Mouse (Mus musculus) thymus, postnatal 36 days (tissue): ENCODE measurements around the gene Cenpm.
A peak's percentile ranks its signal among the peaks of the same experiment; 100 is the strongest.

Experiments used
- DNase-seq, 2 experiments: peaks; one replicate each; pipeline ENCODE4 v3.0.0; 2022; ENCODE audit warnings: mixed read lengths in 2 of 2

The Cenpm gene

DNA sequence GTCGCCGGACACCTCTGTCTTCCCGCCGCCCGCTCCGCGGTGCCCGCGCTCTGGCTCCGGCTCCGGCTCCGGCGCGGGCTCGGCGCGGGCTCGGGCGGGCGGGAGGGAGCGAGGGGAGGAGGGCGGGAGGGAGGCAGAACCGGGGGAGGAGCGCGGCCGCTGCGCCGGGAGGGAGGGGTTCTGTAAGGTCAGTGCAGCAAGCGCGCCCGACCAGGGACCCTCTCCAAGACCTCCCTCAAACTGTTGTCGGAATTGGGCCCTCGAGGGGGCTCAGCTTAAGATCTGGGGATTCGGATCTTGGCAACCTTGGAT, 31.8 kb downstream of the Cenpm start, which contains the start of gene Shisa8:
TSS of gene Shisa8 (minus strand) at position 64 of the 312 bp plus-strand sequence.
- no peak for DNase-seq

DNA sequence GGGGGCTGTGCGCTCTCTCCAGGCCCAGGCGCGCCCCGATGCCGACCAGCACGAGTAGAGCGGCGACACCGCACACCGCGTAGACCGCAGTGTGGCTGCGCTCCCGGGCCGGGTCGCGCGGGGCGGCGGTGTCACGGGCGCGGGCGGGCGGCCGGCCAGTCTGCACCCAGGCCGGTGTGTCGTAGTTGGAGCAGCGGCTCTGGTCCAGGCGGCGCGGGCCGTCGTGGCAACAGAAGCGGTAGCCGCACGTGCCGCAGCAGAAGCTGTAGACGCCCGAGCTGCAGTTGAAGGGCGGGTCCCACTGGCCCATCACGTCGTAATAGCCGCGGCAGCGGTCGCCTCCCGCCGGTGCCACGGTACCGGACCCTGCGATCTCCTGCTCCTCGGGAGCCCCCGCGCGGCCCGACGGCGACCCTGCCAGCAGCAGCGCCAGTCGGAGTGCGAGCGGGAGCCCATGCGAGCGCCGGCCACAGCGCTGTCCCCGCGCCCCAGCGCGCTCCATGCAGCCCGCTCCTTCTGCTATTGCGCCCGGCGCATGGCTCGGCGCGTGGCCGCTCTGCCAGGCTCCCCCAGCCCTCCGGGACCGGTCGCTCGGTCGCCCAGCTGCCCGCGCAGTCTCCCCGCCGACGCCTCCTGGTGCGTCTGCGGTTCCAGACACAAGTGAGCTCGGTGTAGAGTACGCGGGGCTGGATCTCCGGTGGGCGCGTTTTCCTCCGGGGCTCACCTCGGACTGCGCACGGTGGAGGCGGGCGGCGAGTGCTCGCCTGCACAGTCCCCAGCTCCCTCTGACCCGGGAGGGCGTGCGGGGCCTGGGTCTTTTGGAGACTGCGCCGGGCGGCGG, 32.4 kb downstream of the Cenpm start:
- no peak for DNase-seq

DNA sequence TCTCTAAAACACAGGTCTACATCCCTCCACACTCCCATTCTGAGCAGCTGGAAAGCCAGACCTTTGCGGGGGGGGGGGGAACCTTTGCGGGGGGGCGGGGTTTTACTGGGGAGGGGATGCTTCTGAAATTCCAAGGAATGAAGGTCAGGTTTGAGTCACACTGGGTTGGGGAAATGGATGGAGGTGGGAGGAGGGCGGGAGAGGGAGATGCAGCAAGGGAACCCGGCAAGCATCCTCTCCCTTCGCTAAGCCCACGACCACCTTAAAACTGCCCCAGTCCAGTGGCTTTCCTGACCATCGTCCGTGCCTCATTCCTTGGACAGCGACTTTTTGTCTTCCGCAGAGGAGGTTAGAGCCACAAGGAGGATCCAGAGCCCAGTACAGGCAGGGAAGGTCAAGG, 33.3 kb downstream of the Cenpm start:
- no peak for DNase-seq

DNA sequence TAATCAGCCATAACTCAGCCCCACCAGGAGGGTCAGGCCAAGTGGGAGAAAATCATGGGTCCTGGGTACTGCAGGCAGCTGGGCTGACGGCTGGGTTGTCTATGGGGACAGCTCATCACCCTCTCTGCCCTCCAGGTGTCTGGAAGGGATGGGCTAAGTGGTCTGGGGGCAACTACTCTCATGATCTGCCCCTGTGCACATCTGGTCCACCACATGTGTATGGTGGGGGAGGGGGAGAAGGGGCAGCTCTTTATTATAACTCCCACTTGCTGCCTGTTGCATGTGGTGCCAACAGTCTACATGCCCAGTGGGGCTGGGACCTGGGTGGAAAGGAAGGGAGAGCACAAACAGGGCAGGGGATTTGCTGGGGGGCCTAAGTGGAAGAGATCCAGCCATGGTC, 33.7 kb downstream of the Cenpm start:
- no peak for DNase-seq

DNA sequence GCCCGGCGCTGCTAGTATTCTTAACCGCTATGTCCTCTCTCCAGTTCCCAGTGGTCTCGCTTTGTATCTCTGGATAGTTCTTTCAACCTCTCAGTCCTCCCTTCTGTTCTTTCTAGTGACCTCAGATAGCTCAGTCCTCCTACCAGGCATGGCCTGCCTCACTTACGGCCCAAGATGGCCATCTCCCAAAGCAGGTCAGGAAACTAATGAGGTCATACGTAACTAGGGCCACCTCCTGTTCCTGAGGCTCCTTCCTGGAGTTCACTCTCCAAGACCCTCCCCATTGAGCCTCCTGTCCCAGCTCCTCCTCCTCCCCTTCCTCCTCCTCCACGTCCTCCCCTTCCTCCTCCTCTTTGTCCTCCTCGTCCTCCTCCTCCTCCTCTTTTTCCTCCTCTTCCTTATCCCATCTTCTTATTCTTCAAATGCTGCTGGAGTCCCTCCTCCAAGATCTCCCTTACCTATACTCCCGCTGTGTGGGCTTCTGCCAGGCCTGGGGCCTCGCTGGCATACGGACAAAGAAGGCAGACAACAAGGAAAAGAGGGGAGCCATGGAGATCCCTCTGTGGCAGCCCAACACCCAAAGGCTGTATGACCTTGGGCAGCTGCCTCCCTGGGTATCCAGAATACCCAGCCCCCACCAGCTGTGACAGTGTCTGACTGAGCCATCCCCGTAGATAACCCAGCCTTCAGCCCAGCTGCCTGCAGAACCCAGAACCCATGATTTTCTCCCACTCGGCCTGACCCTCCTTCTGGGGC, 35.1 kb downstream of the Cenpm start:
- no peak for DNase-seq

DNA sequence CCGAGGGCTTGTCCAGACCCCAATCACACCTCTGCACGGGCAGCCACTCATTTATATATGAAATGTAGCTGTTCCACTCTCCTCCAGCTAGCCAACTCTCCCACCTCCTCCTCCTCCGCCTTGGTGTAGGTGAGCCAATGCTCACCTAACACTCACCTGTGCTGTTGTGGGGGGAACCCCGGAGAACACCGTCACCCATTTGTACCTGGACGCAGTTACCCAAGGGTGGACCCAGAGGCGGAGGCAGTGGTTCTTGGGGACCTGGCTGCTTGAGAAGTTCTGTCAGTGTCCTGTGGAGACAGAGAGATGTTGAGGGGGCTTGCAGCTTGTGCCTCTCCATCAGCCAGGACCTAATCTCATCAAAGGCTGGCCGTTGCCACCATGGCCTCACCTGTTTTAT, 36.2 kb downstream of the Cenpm start:
- no peak for DNase-seq

DNA sequence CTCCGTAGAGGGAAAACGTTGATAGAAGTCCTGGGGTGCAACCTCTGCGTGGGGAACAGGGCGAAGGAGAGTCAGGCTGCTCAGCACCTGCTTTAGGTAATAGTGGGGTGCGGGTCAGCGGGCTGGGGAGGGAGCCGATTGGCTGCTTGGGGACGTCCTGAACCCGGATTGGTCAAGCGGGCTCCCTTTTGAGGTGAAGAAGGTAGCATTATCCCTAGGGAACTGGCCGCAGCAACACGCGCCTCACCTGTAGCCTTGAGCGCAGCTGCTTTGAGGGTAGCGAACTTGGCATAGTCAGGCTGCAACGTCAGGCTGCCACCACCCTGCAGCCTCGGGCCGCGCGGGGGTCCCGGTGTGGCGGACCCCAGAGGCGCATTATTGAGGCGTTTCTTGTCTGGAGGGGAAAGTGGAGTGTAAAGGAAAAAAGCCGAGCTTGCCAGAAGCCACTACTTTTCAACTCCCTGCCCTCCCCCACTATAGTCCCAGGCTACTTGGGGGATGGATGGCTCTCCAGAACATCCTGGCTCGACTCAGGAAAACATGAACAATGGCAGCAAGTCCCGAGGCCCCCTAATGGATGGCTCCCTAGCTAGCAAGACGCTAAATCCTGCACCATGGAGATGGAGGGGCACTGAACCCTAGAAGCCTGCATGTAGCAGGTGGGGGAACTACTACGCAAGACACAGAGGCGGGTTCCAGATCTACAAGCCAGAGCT, 36.9 kb downstream of the Cenpm start:
- DNase-seq, result no peak

DNA sequence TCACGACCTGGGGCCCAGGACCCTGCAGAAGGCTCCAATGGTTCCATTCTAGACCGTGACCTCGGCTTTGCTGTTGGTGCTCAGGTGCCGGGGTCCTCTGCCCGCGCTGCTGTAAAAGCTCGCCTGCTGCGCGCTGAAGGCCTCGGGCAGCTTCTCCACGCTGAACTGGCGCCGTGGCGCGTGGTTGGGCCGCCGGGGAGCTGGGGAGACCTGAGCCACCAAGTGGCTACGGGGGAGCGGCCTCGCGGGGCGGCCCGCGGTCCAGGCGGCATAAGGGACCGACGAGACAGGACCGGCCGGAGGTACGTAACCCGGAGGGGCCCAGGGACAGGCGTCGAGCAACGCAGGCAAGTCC, 37.5 kb downstream of the Cenpm start:
- DNase-seq, result no peak

DNA sequence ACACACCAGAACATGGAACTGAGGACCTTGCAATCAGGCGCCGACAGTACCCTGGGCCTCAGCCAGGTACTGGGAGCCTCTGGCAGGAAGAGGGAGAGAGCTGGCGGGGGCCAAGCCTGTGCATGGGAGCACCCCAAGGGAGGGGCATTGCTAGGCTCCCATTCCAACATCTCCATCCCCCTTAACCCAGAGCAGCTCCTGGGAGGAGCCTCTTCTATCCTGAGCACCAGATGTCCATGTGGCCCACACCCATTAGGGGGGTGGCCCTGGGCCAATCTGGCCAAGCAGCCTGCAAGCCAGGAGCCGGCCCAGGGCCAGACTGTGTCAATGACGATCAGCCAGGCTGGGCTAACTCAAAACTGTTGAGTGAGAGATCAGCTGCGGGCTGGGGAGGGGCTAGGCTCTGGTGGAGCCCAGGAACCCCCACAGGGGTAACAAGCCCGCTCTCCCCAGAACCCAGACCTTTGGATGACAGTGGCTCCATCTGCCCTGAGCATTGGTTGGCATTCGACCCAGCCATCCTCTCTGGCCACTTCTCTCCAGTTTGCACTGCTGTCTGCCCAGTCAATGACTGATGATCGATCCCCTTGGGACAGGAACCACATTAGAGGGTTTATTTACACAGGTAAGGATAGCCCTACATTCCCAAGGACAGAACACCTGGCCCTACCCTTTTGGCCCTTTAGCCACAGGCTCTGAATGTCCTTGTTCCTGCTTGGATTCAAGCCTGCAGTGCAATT, 38.0 kb downstream of the Cenpm start:
- no peak for DNase-seq

DNA sequence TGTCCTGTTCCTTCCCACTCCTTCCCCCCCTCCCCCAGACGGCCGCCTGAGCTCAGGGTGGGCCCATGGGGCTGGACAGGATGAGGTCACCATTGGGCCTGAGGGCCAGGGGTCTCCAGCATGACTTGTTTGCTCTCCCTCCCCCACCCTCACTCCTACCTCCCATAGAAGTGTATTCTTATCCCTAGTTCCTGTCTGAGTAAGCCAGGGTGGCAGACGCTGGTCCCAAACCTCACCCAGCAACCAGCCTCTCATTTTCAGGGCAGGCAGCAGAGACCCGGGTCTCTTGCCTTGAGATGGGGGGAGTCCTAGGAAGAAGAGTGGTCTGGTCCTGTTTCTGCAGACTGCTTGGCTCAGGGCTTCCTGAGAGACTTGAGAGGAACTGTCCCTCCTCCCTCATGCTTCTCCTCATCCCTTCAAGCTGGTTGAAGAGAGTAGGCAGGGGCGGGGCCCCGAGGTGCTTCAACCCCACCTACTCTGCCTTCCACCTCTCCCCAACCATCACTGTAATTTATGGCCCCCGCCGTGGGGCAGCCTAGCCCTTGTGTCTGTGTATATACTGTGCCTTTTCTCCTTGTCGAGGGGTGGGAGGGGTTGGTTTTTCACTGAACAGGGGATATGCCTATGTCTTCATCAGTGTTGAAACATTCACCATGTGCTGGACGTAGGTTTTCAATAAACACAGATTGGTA, 39.7 kb downstream of the Cenpm start:
- DNase-seq, result no peak

DNA sequence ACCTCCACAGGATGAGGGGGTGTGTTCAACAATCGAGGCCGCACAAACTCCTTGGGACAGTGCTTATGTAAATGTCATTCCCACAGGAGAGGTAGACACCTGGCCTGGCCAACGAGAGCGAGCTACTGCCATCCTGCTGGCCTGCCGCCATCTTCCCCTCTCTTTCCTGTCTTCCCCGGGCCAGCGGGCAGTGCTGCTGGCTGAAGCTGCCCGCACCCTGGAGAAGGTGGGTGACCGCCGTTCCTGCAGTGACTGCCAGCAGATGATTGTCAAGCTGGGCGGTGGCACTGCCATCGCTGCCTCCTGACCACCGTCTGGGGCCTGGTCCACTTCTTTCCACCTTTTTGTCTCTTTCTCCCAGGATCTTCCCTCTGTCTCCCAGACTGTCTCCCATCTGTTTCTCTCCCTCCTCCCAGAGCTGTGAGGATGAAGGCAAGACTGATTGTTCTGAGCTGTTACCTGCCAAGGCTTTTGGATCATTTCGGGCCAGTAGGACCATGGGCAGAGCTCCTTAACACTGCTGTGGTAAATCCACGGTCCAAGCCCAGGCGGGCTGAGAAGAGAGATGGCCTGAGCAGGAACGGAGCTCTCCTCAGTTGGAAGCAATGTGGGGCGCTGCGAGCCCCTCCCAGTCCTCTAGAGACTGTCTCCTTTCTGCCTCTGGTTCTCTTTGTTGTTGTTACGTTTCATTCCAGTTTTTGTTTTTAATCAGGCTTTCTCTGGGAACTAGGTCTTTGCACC, 40.8 kb downstream of the Cenpm start:
- no peak for DNase-seq

DNA sequence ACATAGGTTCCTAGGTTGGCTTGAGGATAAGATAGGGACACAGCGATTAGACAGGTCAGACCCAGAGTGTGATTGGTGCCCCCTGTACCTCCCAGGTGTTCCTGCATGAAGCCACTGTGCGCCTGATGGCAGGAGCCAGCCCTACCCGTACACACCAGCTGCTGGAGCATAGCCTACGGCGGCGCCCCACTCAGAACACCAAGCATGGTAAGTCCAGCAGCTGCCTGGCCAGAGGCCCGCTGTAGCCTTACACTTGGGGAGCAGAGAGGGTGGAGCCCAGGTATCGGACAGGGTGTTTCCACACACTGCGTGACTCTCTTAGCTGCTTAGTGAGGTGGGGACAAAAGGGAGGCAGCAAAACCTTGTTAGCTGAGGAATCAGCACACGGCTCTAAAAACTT, 41.5 kb downstream of the Cenpm start:
- no peak for DNase-seq

DNA sequence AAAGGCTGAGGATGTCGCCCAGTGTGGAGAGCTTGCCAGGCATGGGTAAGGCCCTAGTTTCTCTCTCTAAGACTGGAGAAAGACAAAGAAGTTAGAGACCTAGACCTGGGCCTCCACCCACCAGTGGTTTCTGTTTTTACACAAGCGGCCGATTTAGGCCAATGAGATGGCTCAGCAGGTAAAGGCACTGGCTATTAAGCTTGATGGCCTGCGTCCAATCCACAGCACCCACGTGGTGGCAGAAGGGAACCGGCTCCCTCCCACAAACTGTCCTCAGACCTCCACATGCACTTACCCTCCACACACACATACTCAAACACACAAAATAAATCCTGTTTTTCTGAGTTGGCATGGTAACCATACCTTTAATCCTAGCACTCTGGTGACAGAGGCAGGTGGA, 42.5 kb downstream of the Cenpm start:
- no peak for DNase-seq

DNA sequence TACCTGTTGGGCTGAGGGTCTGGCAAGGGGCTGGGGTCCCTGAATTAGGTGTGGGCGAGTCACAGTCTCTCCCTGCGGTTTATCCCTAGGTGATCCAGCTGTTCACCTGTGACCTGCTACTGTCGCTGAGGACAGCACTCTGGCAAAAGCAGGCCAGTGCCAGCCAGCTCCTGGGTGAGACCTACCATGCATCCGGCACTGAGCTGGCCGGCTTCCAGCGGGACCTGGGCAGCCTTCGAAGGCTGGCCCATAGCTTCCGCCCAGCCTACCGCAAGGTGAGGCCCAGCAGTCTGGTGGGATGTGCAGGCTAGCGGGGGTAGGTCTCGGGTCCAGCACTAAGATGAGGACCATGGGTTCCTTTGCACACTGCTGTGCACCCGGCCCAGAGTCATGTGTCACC, 45.0 kb downstream of the Cenpm start:
- no peak for DNase-seq

DNA sequence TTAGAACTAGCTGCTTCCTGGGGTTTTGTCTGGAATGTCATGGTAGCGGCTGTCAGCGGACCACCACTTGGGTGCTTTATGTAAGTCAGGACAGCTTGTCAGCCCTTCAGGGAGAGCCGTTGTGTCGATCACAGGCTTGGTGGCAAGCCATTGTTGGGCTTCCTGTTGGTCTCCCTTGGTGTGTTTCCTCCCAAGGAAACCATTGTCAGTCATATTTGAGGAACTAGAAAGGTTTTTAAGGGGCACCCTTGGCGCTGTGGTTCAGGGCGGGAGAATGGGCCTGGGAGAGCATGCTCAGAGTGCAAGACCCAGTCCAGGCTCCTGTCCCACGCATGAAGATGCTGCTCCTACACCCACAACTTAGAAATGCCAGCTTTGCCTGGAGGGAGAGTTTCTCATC, 46.2 kb downstream of the Cenpm start:
- no peak for DNase-seq

DNA sequence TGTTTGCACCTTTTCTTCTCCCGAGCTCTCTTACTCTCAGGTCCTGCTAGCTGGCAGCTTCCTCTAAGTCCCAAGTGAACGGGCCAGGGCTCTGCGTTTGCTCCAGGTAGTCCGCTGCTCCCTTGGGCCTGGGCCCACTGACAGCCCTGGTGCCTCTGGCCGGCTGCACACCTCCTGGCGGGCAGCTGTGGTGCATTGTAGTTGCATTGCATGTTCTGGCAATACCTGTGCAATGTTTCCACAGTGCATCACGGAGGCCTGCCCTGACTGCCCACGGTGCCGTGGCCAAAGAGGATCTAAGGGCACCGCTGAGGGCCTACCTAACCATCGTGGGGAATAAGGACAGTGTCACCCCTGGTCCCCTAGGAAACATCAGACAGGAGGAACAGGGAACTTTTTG, 46.6 kb downstream of the Cenpm start:
- no peak for DNase-seq

DNA sequence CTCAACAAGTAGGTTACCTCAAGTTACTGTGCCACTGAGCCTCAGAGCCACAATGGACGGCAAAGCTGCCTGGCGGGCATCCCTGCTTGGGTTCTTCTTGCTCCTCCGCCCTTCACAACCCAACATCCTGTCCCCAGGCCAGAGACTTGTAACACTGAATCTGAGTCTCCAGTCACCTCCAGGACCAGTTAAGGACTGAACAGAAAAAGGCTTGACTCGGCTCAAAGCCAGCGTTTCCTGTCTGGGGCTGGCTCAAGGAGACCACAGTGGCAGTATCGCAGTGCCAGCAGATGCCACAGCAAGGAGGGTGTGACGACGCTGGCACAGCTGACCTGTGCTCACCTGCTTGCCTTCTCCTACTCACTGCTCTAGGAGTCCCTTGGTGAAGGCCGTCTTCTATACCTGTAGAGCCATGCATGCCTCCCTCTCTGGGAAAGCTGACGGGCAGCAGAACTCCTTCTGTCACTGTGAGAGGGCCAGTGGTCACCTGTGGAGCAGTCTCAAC, 47.2 kb downstream of the Cenpm start:
- no peak for DNase-seq

DNA sequence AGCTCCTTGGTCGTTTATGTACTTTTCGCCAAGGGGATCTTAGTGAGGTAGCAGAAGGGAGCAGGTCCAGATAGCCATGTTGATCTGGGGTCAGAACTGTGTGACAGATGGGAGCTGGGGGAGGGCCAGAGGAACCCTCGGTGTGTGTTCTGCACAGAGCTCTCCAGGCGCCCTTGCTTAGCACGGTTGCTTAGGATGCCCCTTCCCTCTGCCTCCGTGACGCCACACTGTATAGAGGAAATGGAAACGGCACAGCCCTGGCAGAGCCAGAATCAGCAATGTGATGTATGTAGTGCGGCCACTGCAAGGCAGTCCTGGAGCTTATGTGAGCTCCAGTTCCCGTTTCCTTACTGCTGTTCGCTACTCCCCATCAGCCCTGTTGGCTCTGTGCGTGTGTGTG, 48.2 kb downstream of the Cenpm start:
- DNase-seq, result no peak

DNA sequence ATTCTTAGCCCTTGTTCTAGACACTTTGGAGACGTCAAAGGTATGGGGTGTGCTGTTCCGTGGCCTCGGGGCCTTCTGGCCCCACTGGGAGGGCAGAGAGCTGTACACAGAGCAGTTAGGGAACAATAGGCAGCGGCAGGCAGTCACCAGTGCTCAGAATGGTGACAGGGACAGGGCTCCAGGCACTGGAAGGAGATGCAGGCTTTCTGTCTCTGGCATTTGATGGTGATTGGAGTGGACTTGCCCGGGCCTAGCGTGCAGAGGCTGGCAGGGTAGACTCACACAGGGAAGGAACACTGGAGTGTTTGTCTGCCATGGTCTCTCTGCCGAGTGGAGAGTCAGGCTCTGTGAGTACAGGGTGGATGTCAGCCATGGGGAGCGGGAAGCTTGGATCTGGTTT, 51.9 kb downstream of the Cenpm start:
- no peak for DNase-seq

DNA sequence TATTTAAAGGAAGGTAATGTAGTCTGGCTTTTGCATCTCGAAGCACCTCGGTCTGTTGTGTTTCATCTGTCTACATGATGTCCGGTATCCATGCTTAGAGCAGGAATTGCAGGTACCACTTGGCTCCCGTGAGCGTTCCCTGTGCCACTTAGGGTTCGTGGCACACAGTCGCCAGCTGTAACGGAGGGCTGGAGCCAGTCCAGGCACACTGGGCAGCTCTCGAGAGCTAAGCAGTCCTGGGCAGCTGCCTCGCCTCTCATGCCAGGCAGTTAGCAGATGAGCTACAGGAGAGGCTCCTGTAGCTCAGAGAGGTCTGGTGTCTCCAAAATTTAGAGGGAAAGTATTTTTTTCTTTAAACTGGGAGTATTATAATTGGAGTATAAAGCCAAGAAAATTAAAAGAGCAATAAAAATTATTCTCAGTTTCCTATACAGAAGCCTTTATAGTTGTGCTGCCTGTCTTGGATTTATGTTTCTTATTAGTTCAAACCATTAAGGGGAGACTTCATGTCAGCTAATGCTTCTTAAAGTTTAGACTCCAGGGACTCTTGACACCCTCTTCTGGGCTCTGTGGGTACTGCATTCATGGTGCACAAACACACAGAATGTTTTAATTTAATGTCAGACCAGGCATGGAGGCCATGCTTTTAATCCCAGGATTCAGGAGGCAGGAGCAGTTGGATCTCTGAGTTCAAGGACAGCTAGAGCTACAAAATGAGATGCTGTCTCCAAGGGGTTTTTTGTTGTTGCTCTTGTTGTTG, 55.9 kb downstream of the Cenpm start:
- peak; percentile 44 to 58 for DNase-seq

DNA sequence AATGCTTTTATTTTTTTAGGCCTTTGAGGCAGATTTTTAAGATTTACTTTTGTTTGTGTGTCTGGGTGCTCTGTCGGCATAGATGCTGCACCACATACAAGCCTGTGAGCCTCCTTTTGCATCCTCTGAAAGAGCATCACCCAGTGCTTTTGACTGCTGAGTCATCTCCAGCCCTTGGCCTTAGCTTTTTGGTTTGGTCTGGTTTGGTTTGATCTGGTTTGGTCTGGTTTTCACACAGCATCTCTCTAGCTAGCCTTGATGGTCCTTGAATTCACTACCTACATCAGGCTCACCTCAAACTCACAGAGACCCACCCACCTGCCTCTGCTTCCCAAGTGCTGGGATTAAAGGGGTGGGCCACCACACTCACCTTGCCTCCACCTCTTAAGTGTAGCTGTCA, 56.6 kb downstream of the Cenpm start:
- DNase-seq, result no peak
